In the genomic region with DNA sequence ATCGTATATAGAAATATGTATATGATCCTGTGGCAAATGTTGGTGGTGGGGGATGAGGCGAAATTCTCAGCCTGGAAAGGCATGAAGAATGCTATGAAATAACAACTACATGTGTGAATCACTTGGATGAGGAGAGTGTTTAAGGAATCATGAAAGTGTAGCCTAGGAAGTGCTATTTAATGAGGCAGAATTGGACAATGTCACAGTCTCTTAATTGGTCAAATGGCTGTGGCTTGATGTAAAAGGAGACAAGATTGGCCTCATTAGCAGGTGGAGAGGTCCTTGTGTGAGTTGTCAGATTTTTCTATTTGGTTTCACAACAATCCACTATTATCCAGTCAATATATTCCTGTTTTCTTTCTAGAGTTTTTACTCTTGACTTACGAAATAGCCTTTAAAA, we compare ENCODE assay signal across 24 mouse cellular contexts.
"Had no signal": no experiment of that assay in that cellular context is flagged by ENCODE, and none has a peak within 500 bp of the region (broad histone marks: within the 10 kb centered on the region; RNA-seq: fewer than 3 reads in every experiment).

No protein-coding gene starts in this region.

- ATAC-seq: hindbrain, embryonic 16.5 days; inflammation-experienced regulatory T-cells, adult 6 months; intestine, embryonic 15.5 days; intestine, postnatal 0 days; liver, embryonic 12.5 days had no signal

- H3K27me3 ChIP-seq: hindbrain, embryonic 12.5 days; intestine, embryonic 15.5 days; limb, embryonic 13.5 days; limb, embryonic 15.5 days; liver, embryonic 12.5 days had no signal

- DNase-seq: gastrocnemius, postnatal 25 days; heart, adult 2 months; heart, postnatal 10 days; heart, postnatal 4 days; kidney, adult 18-20 months; kidney, adult 8-10 months; kidney, postnatal 14 days; kidney, postnatal 36 days; layer of hippocampus, adult 9-11 months; layer of hippocampus, postnatal 36 days; left cerebral cortex, postnatal 4 days had no signal

- H3K4me2 ChIP-seq: heart, embryonic 11.5 days; hindbrain, embryonic 12.5 days; hindbrain, embryonic 14.5 days; intestine, embryonic 15.5 days; limb, embryonic 13.5 days; limb, embryonic 15.5 days; liver, embryonic 12.5 days had no signal

- H3K9me3 ChIP-seq: hindbrain, embryonic 10.5 days; hindbrain, embryonic 12.5 days; intestine, embryonic 15.5 days; limb, embryonic 13.5 days; limb, embryonic 15.5 days; liver, embryonic 12.5 days had no signal

- H3K9ac ChIP-seq: hindbrain, embryonic 12.5 days; hindbrain, embryonic 14.5 days; intestine, embryonic 15.5 days; limb, embryonic 13.5 days; limb, embryonic 15.5 days; liver, embryonic 12.5 days; liver, embryonic 14.5 days had no signal

- H3K4me1 ChIP-seq: hindbrain, embryonic 10.5 days; hindbrain, embryonic 12.5 days; intestine, embryonic 15.5 days; limb, embryonic 13.5 days; limb, embryonic 15.5 days; liver, embryonic 12.5 days had no signal

- H3K27ac ChIP-seq: hindbrain, embryonic 10.5 days; hindbrain, embryonic 12.5 days; hindbrain, embryonic 14.5 days; intestine, embryonic 15.5 days; kidney, postnatal 0 days; limb, embryonic 13.5 days; limb, embryonic 15.5 days; liver, embryonic 12.5 days; liver, embryonic 14.5 days had no signal

- H3K36me3 ChIP-seq: hindbrain, embryonic 10.5 days; intestine, embryonic 15.5 days; limb, embryonic 13.5 days; liver, embryonic 12.5 days had no signal

- H3K4me3 ChIP-seq: heart, adult 2 months; hindbrain, embryonic 10.5 days; hindbrain, embryonic 12.5 days; intestine, embryonic 15.5 days; limb, embryonic 13.5 days; limb, embryonic 15.5 days; liver, embryonic 12.5 days had no signal
